Mouse (Mus musculus) kidney, adult 8-10 months (tissue): ENCODE results near the gene Stom.

Source experiments
- DNase-seq, 2 experiments: peaks; one replicate each; pipeline ENCODE4 v3.0.0; 2022

Gene Stom

GRCm38 (mm10) chr2:35318405-35318804, 18.4 kb downstream of the Stom start:
- no peak for DNase-seq

DNA sequence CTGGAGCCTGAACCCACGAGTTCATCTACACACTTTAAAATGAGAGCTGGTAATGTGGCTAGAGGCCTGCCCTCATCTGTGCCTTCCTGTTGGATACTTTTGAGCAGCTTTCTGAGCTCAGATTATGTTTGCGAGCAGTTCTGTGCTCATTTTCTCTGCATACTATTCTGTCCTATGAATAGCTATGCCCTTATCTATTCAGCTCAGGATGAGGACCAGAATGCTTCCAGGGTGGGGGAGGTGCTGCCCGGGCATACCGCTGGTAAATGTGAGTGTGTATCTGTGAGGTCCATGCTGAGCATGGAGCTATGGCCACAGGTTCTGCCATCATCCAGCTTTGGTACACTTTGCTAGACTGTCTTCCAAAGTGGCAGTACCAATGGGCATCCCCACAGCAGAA, 19.2 kb downstream of the Stom start:
- DNase-seq: no peak

DNA sequence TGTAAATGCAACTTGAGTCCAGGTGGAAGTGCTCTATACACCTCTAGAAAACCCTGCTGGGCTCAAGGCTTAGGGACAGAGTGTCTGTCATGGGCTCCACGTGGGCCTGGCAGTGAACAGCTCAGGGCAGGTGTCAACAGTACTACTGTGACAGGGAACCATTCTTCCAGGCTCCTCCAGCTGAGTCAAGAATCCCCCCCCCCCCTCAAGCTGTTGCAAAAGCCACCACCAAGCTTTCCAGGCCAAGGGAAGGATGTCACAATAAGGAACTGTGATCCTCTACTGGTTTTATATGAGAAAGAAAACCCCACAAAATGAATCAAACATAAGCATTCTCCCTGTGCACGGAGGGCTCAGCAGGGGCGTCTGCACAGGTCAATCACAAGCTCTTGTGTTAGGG, 22.5 kb downstream of the Stom start:
- DNase-seq: no peak

DNA sequence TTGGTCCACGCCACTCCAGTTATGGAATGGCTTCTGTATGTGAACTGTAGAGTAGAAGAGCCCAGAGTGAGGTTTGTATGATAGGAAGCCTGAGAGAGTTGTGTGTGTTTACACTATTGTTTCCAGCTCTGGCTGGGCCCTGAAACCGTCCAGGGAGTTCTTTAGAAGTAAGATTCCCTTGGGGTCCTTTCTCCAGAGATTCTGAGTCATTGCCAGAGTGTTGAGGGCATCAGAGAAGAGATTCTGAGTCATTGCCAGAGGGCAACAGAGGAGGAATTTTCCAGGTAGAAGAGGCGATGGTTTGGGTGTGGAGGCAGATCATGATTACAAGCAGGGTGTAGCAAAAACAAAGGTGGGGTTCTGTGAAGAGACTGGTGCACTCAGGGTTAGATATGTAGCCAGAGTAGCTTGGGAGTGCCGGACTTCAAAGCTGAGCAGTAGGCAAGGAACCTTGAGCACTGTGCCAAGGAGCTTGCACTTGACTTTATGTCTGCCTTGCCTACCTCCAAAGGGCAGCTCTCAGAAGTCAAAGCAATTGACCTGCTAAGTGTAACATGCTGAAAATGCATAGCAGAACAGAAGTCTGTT, 26.8 kb downstream of the Stom start:
- no peak for DNase-seq

- no peak for DNase-seq
These were observed 28.6 kb downstream of the Stom start for GRCm38 (mm10) chr2:35308166-35308565.

DNA sequence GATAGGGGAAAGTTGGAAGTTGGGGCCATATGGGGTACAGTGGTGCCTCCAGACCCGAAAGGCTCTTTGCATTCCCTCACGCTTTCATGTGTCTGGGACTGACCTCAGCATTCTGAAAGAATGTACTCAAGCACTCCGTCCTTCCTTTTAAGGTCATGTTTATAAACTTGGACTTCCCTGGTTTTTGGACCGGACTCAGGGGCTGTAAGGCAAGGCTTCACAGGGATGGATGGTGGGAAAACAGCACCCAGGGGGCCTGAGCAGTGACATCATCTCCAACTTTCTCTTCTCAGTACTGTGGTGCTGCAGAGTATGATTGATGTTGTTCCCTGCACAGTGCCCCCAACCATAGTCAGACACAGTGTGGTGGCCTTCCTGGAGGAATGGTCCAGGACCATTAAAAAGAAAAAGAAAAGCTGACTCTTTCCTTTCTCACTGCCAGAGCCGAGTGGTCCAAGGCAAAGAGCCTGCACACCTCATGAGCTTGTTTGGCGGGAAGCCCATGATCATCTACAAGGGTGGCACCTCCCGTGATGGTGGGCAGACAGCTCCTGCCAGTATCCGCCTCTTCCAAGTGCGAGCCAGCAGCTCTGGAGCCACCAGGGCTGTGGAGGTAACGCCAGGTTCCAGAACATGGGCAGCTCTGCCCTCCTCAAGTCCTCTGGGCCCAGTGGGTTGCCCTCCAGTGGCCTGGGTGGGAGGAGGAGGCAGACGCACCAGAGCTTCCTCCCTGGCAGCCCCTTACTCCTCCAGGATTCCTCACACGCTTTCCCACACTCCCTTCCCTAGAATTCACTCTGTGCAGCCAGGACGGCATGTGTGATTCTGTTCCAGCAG, 34.5 kb downstream of the Stom start:
- DNase-seq: no peak

DNA sequence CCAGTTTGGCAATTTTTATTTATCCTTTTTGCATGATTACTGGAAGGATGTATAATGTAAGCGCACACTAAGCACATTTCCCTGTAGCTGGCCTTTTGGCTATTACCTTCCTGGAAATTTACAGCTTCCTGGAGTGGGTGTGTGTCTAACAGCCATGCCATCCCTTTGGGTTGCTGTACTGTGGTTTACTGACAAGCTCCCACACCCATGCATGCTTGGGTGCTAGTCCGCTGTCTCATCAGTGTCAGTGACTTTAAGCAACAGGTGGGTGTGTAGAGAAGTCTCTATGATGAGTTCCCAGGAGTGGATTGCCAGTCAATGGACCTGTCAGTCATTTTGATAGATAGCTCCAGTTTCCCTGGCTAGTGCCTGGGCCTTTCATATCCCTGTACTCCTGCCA, 37.3 kb downstream of the Stom start:
- no peak for DNase-seq

DNA sequence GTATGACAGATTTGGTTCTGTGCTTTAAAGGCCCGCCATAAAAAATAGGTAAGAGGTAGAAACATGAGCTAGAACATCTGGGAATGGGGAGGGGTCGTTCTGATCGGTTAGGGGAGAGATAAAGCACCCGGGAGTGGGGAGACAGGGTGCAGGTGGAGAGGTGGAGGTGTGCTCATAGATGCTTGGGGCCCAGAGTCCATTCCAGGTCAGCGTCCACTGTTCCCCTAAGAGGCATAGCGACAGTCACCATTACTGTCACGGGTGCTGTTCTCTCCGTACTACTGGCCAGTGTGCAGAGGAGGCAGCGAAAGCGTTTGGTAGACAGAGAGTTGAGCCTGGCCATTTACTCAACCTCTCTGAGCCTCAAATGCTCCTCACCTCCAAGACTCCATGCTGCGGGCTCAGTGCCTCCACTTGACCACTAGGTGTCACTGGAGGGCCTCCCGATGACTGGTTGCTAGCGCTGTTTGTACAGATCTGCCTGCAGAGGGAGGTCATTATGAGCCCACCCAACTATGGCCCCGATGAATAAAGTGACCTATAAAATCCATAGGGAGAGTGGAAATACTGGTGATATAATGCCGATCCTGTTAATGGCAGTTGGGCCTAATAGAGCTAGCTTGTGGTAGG, 39.0 kb downstream of the Stom start:
- peak; percentile 53 to 74 for DNase-seq

DNA sequence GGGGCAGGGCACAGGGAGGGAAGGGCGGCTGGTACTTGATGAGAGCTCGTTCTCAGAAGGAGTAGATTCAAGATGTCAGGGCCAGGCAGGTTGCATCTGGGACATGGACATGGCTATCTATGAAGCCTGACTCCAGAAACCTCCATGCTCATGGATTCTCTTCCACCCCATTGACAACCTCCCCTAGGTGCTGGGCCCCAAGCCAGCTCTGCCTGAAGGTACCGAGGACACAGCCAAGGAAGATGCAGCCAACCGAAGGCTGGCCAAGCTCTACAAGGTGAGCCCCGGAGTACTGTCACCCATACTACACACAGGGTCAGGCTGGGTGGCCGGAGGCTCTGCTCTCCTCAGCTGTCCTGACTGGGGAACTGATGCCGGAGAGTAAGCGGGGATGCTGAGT, 43.5 kb downstream of the Stom start:
- no peak for DNase-seq

GRCm38 (mm10) chr2:35292700-35293099, 44.1 kb downstream of the Stom start:
- DNase-seq: no peak

GRCm38 (mm10) chr2:35291856-35292255, 44.9 kb downstream of the Stom start:
- peak in 1 of 2 experiments; percentile 59 for DNase-seq

- DNase-seq: peak in 1 of 2 experiments; percentile 85
These were observed 47.8 kb downstream of the Stom start for GRCm38 (mm10) chr2:35288758-35289635.

DNA sequence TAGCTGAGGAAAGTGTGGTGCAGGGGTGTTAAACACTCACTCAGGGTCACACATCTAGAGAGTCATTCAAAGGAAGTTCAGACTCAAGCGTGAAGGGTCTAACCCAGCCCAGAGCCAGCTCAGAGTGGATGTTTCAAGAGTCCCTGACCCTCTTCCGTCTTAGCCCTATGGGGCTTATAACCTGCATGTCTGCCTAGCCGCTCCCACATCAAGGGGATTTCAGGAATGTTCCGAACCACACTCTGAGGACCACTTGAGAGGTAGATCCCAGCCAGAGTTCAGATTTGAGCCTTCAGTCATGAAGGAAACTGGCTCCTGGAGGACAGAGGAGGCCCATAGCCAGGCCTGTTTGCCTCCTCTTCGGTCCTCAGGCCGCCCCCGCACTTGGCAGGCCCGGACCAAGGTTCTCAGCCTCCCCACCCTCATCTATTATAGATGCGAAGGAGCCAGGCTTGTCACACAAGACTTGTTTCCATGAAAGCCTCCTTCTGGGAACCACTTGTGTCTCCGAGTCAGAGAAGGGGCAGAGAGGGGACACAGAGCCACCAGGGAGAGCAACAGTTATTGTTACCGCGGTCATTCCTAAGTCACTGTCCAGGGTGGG, 49.7 kb downstream of the Stom start:
- no peak for DNase-seq

DNA sequence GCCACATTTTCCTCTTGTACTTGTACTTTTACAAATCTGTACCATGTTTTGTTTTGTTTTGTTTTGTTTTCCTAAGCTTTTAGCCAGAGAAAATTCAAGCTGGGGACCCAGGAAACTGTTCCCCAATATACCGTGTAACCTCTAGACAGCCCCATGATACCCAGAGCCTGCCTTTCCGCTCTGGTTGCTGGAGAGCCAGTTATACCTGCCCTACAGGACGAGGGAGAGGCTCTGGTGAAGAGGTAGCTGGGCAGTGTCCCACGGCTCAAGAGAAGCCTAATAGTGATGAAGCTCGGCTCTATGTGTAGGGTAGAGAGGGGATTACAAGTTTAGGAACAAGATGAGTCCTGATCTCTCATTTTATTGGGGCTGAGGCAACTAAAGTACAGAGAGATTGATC, 51.6 kb downstream of the Stom start:
- no peak for DNase-seq

- no peak for DNase-seq
These were observed 52.8 kb downstream of the Stom start for GRCm38 (mm10) chr2:35283997-35284396.

DNA sequence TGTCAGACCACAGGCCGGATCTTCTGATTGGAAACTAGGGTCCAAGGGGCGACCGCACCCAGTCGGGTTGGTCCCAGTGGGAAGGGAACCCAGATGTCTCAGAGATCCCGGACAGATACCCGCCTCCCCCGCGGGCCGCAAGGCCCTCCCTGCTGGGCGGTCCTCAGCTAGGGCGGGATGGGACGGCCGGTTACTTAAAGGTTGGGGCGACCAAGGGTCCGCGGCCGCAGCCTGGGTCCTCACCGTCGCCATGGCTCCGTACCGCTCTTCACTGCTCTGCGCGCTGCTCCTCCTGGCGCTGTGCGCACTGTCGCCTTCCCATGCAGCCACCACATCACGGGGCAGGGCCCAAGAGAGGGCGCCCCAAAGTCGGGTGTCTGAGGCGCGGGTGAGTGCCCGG, 54.6 kb downstream of the Stom start:
- no peak for DNase-seq

DNA sequence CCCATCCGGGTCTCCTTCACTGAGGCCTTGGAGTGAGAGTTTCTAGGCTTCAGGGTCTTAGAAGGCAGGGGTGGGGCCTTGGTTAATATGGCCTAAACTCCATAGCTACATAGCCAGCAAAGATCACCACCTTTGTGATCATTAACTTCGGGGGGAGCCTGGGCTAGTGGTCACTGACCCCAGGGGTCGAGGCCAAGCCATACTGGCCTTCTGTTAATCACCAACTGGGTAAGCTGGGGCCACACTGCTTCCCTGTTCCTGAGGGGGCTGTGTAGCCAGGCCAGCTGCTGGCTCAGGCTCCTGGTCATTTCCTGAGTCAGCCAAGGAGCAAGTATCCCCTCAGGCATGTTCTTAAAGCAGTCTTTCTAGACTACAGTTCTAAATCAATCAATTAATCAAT, 56.8 kb downstream of the Stom start:
- peak; percentile 32 to 56 for DNase-seq

- DNase-seq: no peak
These were observed 58.2 kb downstream of the Stom start for GRCm38 (mm10) chr2:35278371-35279210.

- DNase-seq: no peak
These were observed 59.1 kb downstream of the Stom start for GRCm38 (mm10) chr2:35277686-35278085.

GRCm38 (mm10) chr2:35273536-35273935, 63.2 kb downstream of the Stom start:
- DNase-seq: peak in 1 of 2 experiments; percentile 33

DNA sequence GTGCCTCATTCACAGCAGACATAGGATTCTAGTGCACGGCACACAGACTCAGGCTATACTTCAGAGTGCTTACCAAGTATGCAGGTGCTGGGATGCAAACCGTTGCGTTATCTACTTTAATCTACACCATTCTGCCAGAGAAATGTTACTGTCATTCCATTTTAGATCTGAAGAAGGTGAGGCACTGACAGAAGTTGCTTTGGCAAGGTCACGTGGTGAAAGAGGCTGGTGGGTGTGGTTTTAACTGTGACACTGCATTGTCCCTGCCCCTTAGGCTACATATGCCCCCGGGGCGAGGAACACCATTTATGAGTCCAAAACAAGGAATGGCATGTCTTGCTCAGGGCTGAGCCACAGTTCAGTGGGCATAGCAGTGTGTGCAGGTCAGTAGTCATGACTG, 63.9 kb downstream of the Stom start:
- DNase-seq: no peak

GRCm38 (mm10) chr2:35271817-35272216, 65.0 kb downstream of the Stom start:
- DNase-seq: no peak
